22 mouse cellular contexts compared by ENCODE assay signal in the genomic region with DNA sequence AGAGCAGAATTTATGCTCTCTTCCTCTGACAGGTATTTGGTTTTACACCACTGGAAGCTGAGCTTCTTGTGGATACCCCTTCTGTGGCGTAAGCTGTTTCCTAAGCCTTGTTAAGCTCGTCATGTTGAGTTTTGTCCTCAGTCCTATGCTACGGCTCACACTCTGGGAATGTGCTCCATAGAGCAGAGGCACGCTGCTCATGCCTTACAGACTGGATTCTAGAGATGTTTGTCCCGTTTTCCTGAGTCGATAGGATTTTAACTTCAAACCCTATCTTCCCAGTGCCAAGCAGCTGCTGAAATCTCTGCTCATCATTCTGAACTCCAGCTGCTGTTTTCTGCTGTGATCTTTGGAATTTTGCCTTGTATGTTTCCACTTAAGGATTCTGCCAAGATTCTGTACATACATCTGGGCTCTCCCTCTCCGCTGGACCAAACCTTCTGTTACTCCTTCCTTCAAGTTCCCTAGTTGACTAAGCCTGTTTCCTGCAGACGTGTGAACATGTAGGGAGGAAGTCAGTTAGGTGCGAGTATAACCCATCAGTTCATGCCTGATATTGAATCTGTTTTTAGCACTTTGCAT.
"Had no signal": no experiment of that assay in that cellular context is flagged by ENCODE, and none has a peak within 500 bp of the region (broad histone marks: within the 10 kb centered on the region; RNA-seq: fewer than 3 reads in every experiment).

No protein-coding gene starts in this region.

- H3K9me3 ChIP-seq: limb, embryonic 12.5 days; liver, embryonic 12.5 days; liver, embryonic 15.5 days; midbrain, embryonic 13.5 days; neural tube, embryonic 12.5 days; neural tube, embryonic 15.5 days had no signal

- H3K4me1 ChIP-seq: liver, embryonic 12.5 days; liver, embryonic 15.5 days; midbrain, embryonic 13.5 days had no signal

- H3K9ac ChIP-seq: limb, embryonic 12.5 days; liver, embryonic 12.5 days; liver, embryonic 15.5 days; midbrain, embryonic 13.5 days; neural tube, embryonic 12.5 days; neural tube, embryonic 15.5 days had no signal

- DNase-seq: kidney, adult 18-20 months; kidney, adult 9 months; kidney, postnatal 25 days; layer of hippocampus, postnatal 36 days; liver; lung, adult 18-20 months; right cerebral cortex, adult 18-20 months; right cerebral cortex, postnatal 14 days; right cerebral cortex, postnatal 4 days; thymus, adult 18-20 months; thymus, postnatal 4 days had no signal

- H3K36me3 ChIP-seq: limb, embryonic 12.5 days; liver, embryonic 12.5 days; liver, embryonic 15.5 days; midbrain, embryonic 13.5 days; neural tube, embryonic 12.5 days; neural tube, embryonic 15.5 days had no signal

- ATAC-seq: hindbrain, postnatal 0 days; inflammation-experienced regulatory T-cells, adult 6 months; intestine, embryonic 16.5 days; liver, embryonic 12.5 days; midbrain, embryonic 13.5 days had no signal

- H3K4me3 ChIP-seq: left cerebral cortex, adult 2 months; limb, embryonic 12.5 days; liver, embryonic 12.5 days; liver, embryonic 15.5 days; midbrain, embryonic 13.5 days; neural tube, embryonic 12.5 days; neural tube, embryonic 15.5 days had no signal

- H3K27me3 ChIP-seq: limb, embryonic 12.5 days; liver, embryonic 12.5 days; liver, embryonic 15.5 days; midbrain, embryonic 13.5 days; neural tube, embryonic 12.5 days; neural tube, embryonic 15.5 days had no signal

- H3K27ac ChIP-seq: hindbrain, postnatal 0 days; left cerebral cortex, adult 2 months; limb, embryonic 12.5 days; liver, embryonic 12.5 days; liver, embryonic 15.5 days; macrophage; midbrain, embryonic 13.5 days; neural tube, embryonic 12.5 days; neural tube, embryonic 15.5 days had no signal

- H3K4me2 ChIP-seq: limb, embryonic 12.5 days; liver, embryonic 12.5 days; liver, embryonic 15.5 days; midbrain, embryonic 13.5 days; neural tube, embryonic 12.5 days; neural tube, embryonic 15.5 days had no signal
